Mouse (Mus musculus): ENCODE measurements around the gene Pkdcc.

Pkdcc gene

GRCm38 (mm10) chr17:83212422-83212821, 2.7 kb upstream of the Pkdcc start:
- no peak for DNase-seq (ENCODE audit: low read depth)

GRCm38 (mm10) chr17:83213228-83213915, 1.7 kb upstream of the Pkdcc start:
- DNase-seq (ENCODE audit: low read depth) = no peak

- DNase-seq (ENCODE audit: low read depth) = peak; percentile 23
These were observed 915 bp upstream of the Pkdcc start for GRCm38 (mm10) chr17:83214161-83214592.

- no peak for DNase-seq (ENCODE audit: low read depth)
These were observed 595 bp downstream of the Pkdcc start for GRCm38 (mm10) chr17:83215529-83216244.

- no peak for DNase-seq (ENCODE audit: low read depth)
These were observed 1.3 kb downstream of the Pkdcc start for GRCm38 (mm10) chr17:83216251-83216919.

GRCm38 (mm10) chr17:83218189-83218588, 3.1 kb downstream of the Pkdcc start:
- no peak for DNase-seq (ENCODE audit: low read depth)

- no peak for DNase-seq (ENCODE audit: low read depth)
These were observed 3.6 kb downstream of the Pkdcc start for GRCm38 (mm10) chr17:83218722-83219121.

- DNase-seq (ENCODE audit: low read depth) = no peak
These were observed 4.5 kb downstream of the Pkdcc start for GRCm38 (mm10) chr17:83219351-83220287.

- DNase-seq (ENCODE audit: low read depth) = no peak
These were observed 6.0 kb downstream of the Pkdcc start for GRCm38 (mm10) chr17:83220954-83221538.

- DNase-seq (ENCODE audit: low read depth) = no peak
These were observed 6.8 kb downstream of the Pkdcc start for GRCm38 (mm10) chr17:83221611-83222500.

- no peak for DNase-seq (ENCODE audit: low read depth)
These were observed 7.6 kb downstream of the Pkdcc start for GRCm38 (mm10) chr17:83222705-83223104.

GRCm38 (mm10) chr17:83224451-83224971, 9.4 kb downstream of the Pkdcc start:
- no peak for DNase-seq (ENCODE audit: low read depth)

GRCm38 (mm10) chr17:83226395-83226986, 11.4 kb downstream of the Pkdcc start:
- DNase-seq (ENCODE audit: low read depth) = no peak

GRCm38 (mm10) chr17:83231357-83231756, 16.3 kb downstream of the Pkdcc start:
- no peak for DNase-seq (ENCODE audit: low read depth)

GRCm38 (mm10) chr17:83235227-83235626, 20.1 kb downstream of the Pkdcc start:
- no peak for DNase-seq (ENCODE audit: low read depth)

GRCm38 (mm10) chr17:83236202-83236601, 21.1 kb downstream of the Pkdcc start:
- DNase-seq (ENCODE audit: low read depth) = no peak

- no peak for DNase-seq (ENCODE audit: low read depth)
These were observed 23.3 kb downstream of the Pkdcc start for GRCm38 (mm10) chr17:83238123-83239058.

- no peak for DNase-seq (ENCODE audit: low read depth)
These were observed 29.4 kb downstream of the Pkdcc start for GRCm38 (mm10) chr17:83244502-83244901.

- no peak for DNase-seq (ENCODE audit: low read depth)
These were observed 30.4 kb downstream of the Pkdcc start for GRCm38 (mm10) chr17:83245460-83245859.
